Mouse (Mus musculus) bone marrow macrophage, adult 2 months (primary cell): ENCODE measurements around the gene Itga9.

Experiments
- CTCF ChIP-seq: IDR thresholded peaks from 2 replicates; pipeline ENCODE4 v1.5.1; 2012; ENCODE audit warnings: low read depth, mild to moderate bottlenecking, low read length, moderate library complexity
- POLR2A ChIP-seq: IDR thresholded peaks from 2 replicates; pipeline ENCODE4 v1.6.1; 2012; ENCODE audit warnings: mild to moderate bottlenecking, low read depth, low read length, borderline replicate concordance

DNA sequence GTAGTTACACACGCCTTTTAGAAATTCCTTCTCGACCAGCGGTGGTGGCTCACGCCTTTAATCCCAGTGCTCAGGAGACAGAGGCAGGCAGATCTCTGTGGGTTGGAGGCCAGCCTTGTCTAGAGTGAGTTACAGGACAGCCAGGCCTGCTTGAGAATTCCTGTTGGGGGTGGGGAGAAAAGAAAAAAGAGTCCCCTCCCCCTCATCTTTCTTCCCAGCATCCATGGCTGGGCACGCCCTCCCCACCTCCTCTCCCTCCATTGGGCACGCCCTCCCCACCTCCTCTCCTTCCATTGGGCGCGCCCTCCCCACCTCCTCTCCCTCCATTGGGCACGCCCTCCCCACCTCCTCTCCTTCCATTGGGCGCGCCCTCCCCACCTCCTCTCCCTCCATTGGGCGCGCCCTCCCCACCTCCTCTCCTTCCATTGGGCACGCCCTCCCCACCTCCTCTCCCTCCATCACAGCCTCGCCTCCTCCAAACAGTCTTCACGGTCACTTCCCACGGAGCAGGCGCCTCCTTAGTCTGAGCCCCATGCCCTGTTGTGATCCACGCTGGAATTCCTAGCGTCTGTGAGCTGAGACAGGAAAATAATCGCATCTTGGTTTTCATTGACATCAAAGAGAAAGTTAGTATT lies 186.8 kb downstream of the Itga9 start:
- TF ChIP-seq POLR2A (no peak), CTCF (no peak)
